Mouse (Mus musculus): Measurements from ENCODE around the gene Dennd5a. TPM values are rescaled to one million over a fixed set of nuclear protein-coding genes. Genes with fewer than 3 reads are reported as not detected.

Gene Dennd5a
- total and polyA plus RNA-seq, 3 experiments = 33.1 to 78.8 (median 64.4) TPM

- Histone ChIP-seq H3K4me1 (ENCODE audit: control insufficient read depth in 1 of 2, insufficient read depth in 2 of 2, low read length in 2 of 2) (peaks cover 2 to 7% of the 10 kb centered on the region in 2 experiments; a peak in 2 of 4 replicates), H3K4me3 (ENCODE audit: control insufficient read depth in 1 of 2, insufficient read depth in 1 of 2, low read depth in 2 of 2, low read length in 2 of 2) (no peak overlapping the region), H3K9ac (ENCODE audit: control insufficient read depth, low read depth, low read length, poor library complexity, severe bottlenecking) (no peak overlapping the region), H3K9me3 (replicated peaks; ENCODE audit: insufficient read depth, low read length) (no peaks in the 10 kb centered on the region), H3K79me2 (ENCODE audit: control insufficient read depth, insufficient read depth, low read length, poor library complexity) (no peaks in the 10 kb centered on the region), H3K27ac (ENCODE audit: control insufficient read depth, low read depth, low read length) (no peak overlapping the region), H3K27me3 (ENCODE audit: control insufficient read depth in 1 of 2, insufficient read depth in 2 of 2, low read length in 2 of 2) (no peaks in the 10 kb centered on the region), H3K36me3 (ENCODE audit: control insufficient read depth in 1 of 2, insufficient read depth in 2 of 2, low read length in 2 of 2) (peaks cover 5 to 6% of the 10 kb centered on the region in 2 experiments; a peak in 3 of 4 replicates)
- TF ChIP-seq ZMIZ1 (IDR thresholded peaks at IDR 0.05; ENCODE audit: low read depth, low read length) (no peak), POLR2A (IDR thresholded peaks at IDR 0.05; ENCODE audit: control insufficient read depth in 1 of 2, insufficient read depth in 1 of 2, low read depth in 1 of 2, low read length in 2 of 2, poor library complexity in 1 of 2) (no peak), SMC3 (IDR thresholded peaks at IDR 0.05; ENCODE audit: low read depth, low read length) (peak; percentile 13; the same call in 1 of the 2 replicates), CTCF (IDR thresholded peaks at IDR 0.05 in 2 of 3, conservative IDR thresholded peaks at IDR 0.05 in 1 of 3; ENCODE audit: control insufficient read depth in 1 of 3, insufficient read depth in 1 of 3, low read depth in 2 of 3, low read length in 3 of 3, poor library complexity in 1 of 3, severe bottlenecking in 1 of 3) (peak in 2 of 3 experiments; percentile 18 to 40; a peak in 3 of 6 replicates), RAD21 (IDR thresholded peaks at IDR 0.05; ENCODE audit: low read depth, low read length) (peak; percentile 14; the same call in 1 of the 2 replicates)
- peak; percentile 47 for DNase-seq (ENCODE audit: low read depth, low spot score)
Observed at GRCm38 (mm10) chr7:109968924-109969450, 8.7 kb upstream of the Dennd5a start.

- Histone ChIP-seq H3K27ac (ENCODE audit: control insufficient read depth, low read depth, low read length) (no peak overlapping the region), H3K79me2 (ENCODE audit: control insufficient read depth, insufficient read depth, low read length, poor library complexity) (no peaks in the 10 kb centered on the region), H3K4me1 (ENCODE audit: control insufficient read depth in 1 of 2, insufficient read depth in 2 of 2, low read length in 2 of 2) (peaks cover 2 to 7% of the 10 kb centered on the region in 2 experiments; a peak in 2 of 4 replicates), H3K27me3 (ENCODE audit: control insufficient read depth in 1 of 2, insufficient read depth in 2 of 2, low read length in 2 of 2) (no peaks in the 10 kb centered on the region), H3K9ac (ENCODE audit: control insufficient read depth, low read depth, low read length, poor library complexity, severe bottlenecking) (no peak overlapping the region), H3K4me3 (ENCODE audit: control insufficient read depth in 1 of 2, insufficient read depth in 1 of 2, low read depth in 2 of 2, low read length in 2 of 2) (no peak overlapping the region), H3K36me3 (ENCODE audit: control insufficient read depth in 1 of 2, insufficient read depth in 2 of 2, low read length in 2 of 2) (peaks cover 2 to 6% of the 10 kb centered on the region in 2 experiments; a peak in 3 of 4 replicates), H3K9me3 (replicated peaks; ENCODE audit: insufficient read depth, low read length) (no peaks in the 10 kb centered on the region)
- no peak for TF ChIP-seq NELFE (IDR thresholded peaks at IDR 0.05; ENCODE audit: low read depth, low read length)
- TF ChIP-seq MYC (IDR thresholded peaks at IDR 0.05; ENCODE audit: low read depth, low read length) = peak; percentile 56; the same call in 1 of the 2 replicates
- TF ChIP-seq ZNF384 (IDR thresholded peaks at IDR 0.05; ENCODE audit: low read depth, low read length) = peak; percentile 81
- TF ChIP-seq ETS1 (IDR thresholded peaks at IDR 0.05; ENCODE audit: low read depth, low read length) = peak; percentile 63; the same call in 1 of the 2 replicates
- 0 out of 2 replicates have a peak, but pooled peaks have one; percentile 25 for TF ChIP-seq SIN3A (IDR thresholded peaks at IDR 0.05; ENCODE audit: low read length)
- TF ChIP-seq HCFC1 (IDR thresholded peaks at IDR 0.05; ENCODE audit: low read depth, low read length) = peak; percentile 19; the same call in 1 of the 2 replicates
- peak in 1 of 2 experiments; percentile 65; a peak in 2 of 4 replicates for TF ChIP-seq EP300 (IDR thresholded peaks at IDR 0.05; ENCODE audit: low read depth in 1 of 2, low read length in 2 of 2)
- TF ChIP-seq ZKSCAN1 (IDR thresholded peaks at IDR 0.05; ENCODE audit: low read depth, low read length) = no peak
- peak; percentile 90 for DNase-seq (ENCODE audit: low read depth, low spot score)
Observed at GRCm38 (mm10) chr7:109967805-109968579, 7.7 kb upstream of the Dennd5a start.
